Mouse (Mus musculus) liver, embryonic 11.5 days (tissue): ENCODE data around the gene Zfp54. TPM values are rescaled to one million over a fixed set of nuclear protein-coding genes. Genes with fewer than 3 reads are reported as not detected.
A peak's percentile ranks its signal among the peaks of the same experiment; 100 is the strongest.
"Not testable (repeated sequence)": the region's sequence is repeated elsewhere in the genome, so short reads cannot be mapped to it uniquely, and the experiment has no call there.

ENCODE experiments used
- ATAC-seq: fragments of 200-750 bp; cut with Nextera tagmentation; replicated peaks from 2 replicates; pipeline ENCODE4 v1.8.0; 2017; ENCODE audit warnings: moderate number of reproducible peaks, mild to moderate bottlenecking, moderate TSS enrichment, moderate library complexity; ENCODE audit not compliant: low FRiP score
- DNase-seq: peaks from one replicate; pipeline ENCODE4 v3.0.0-alpha.2; 2017; ENCODE audit warnings: low spot score
- H3K27ac ChIP-seq: fragments of 300-500 bp; sonication (generic); 2 replicates; pipeline ENCODE4 v1.5.1; 2014; ENCODE audit warnings: mild to moderate bottlenecking, low read depth, low read length, control low read depth
- H3K27me3 ChIP-seq: fragments of 300-500 bp; sonication (generic); replicated peaks from 2 replicates; pipeline ENCODE4 v1.6.1; 2014; ENCODE audit warnings: low read length, mixed read lengths; ENCODE audit not compliant: control insufficient read depth, insufficient read depth
- H3K36me3 ChIP-seq: fragments of 300-500 bp; sonication (generic); 2 replicates; pipeline ENCODE4 v1.6.1; 2014; ENCODE audit warnings: mild to moderate bottlenecking, low read length, moderate library complexity, mixed read lengths; ENCODE audit not compliant: control insufficient read depth, insufficient read depth
- H3K4me1 ChIP-seq: fragments of 300-500 bp; sonication (generic); replicated peaks from 2 replicates; pipeline ENCODE4 v1.6.1; 2014; ENCODE audit warnings: low read length, mixed read lengths; ENCODE audit not compliant: control insufficient read depth, insufficient read depth
- H3K4me2 ChIP-seq: fragments of 300-500 bp; sonication (generic); 2 replicates; pipeline ENCODE4 v1.6.1; 2014; ENCODE audit warnings: mild to moderate bottlenecking, control low read depth, moderate library complexity
- H3K4me3 ChIP-seq: fragments of 300-500 bp; sonication (generic); 2 replicates; pipeline ENCODE4 v1.5.1; 2014; ENCODE audit warnings: low read depth, low read length, control low read depth
- H3K9ac ChIP-seq: fragments of 300-500 bp; sonication (generic); 2 replicates; pipeline ENCODE4 v1.6.1; 2014; ENCODE audit warnings: low read depth, low read length, control low read depth
- H3K9me3 ChIP-seq: fragments of 300-500 bp; sonication (generic); 2 replicates; pipeline ENCODE4 v1.6.1; 2016; ENCODE audit warnings: low read length, inconsistent platforms, mixed read lengths; ENCODE audit not compliant: control insufficient read depth
- WGBS: fragments of 180-500 bp; shearing (Covaris S2); extraction: QIAGEN DNeasy Blood & Tissue Kit; methylation state at CpG from one replicate; pipeline ENCODE4 v1.1.7; 2014; 5-methylcytosine and 5-hydroxymethylcytosine counted together
- polyA plus RNA-seq: library from polyadenylated mRNA; unstranded; fragments of >200 nt; fragmentation: Nextera tagmentation; extraction: Ambion mirVana; gene quantifications from 2 replicates; pipeline ENCODE4 v1.2.1, GENCODE M21; 2014

Zfp54 gene
- 3.9 and 4.9 TPM in 2 replicates for polyA plus RNA-seq

DNA sequence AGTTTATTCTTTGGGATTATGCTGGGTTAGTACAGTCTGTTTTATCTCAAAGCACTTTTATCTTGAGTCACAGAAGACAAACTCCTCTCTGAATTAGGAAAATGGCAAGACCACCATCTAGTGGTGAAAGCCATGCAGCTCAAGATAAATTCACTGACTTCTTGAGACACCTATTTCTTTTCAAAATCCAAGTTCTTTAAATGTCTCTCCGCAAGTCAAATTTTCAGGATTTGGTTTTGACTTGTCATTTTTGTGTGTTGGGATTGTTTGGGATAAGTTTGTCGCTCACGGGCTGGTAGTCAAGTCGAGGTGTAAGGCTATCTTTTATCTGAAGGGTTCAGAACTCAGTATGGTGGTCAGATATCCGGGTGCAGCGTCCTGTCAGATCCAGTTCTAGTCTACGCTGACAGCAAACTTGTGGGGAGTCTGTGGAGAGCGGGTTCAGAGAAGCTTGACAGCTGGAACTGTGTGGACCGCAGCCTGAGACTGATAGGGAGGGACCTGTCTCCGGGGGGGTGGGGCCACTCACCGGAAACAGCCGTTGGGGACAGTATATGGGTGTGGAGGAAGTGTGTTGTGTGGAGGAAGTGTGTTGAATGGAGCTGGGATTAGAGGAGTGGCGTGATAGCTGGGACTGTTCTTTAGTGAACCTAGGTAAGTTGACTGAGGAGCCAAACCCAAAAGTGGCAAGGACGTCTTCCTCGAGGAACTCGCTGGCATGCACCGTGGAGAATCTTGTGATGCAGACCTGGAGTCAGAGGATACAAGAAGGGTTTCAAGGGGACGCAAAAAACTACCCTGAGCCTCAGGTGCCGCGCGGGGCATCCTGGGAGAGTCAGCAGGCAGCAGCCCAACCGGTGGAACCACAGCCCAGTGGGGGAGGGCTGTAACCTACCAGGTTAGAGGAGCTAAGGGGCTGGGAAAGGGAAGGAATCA is at the start of gene Zfp54:
Gene Zfp54 (plus strand): TSS at position 564 of the 936 bp plus-strand sequence.
- ATAC-seq (peak; percentile 100), DNase-seq (peak; percentile 77)
- H3K4me3 ChIP-seq: peak within 1 kb of the TSS; percentile 46
- no peaks in the 10 kb centered on the region for H3K27me3 ChIP-seq
- H3K9me3 ChIP-seq: no peaks in the 10 kb centered on the region
- no peaks in the 10 kb centered on the region; the same call in 1 of the 2 replicates for H3K4me1 ChIP-seq
- peak within 1 kb of the TSS; percentile 63 for H3K9ac ChIP-seq
- peak within 1 kb of the TSS; percentile 81 for H3K27ac ChIP-seq
- peak within 1 kb of the TSS; percentile 88 for H3K4me2 ChIP-seq
- whole genome bisulfite sequencing: under 1% methylated on average over 22 of the region's 22 CpGs
- H3K36me3 ChIP-seq: no peaks in the 10 kb centered on the region

DNA sequence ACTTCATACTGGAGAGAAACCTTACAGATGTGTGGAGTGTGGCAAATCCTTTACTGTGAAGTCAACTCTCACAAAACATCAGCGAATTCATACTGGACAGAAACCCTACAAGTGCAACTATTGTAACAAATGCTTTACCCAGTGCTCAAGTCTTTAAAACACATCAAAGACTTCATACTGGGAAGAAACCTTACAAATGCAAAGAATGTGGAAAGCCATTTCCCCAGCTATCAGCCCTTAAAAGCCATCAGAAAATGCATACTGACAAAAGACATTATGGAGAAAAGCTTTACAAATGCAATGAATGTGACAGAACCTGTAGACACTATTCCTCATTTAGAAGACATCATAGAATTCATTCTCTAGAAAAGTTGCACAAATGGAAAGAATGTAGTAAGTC is 47.7 kb upstream of the Zfp54 start:
- ATAC-seq: no peak
- no peak for DNase-seq
- no peaks in the 10 kb centered on the region for H3K9me3 ChIP-seq

DNA sequence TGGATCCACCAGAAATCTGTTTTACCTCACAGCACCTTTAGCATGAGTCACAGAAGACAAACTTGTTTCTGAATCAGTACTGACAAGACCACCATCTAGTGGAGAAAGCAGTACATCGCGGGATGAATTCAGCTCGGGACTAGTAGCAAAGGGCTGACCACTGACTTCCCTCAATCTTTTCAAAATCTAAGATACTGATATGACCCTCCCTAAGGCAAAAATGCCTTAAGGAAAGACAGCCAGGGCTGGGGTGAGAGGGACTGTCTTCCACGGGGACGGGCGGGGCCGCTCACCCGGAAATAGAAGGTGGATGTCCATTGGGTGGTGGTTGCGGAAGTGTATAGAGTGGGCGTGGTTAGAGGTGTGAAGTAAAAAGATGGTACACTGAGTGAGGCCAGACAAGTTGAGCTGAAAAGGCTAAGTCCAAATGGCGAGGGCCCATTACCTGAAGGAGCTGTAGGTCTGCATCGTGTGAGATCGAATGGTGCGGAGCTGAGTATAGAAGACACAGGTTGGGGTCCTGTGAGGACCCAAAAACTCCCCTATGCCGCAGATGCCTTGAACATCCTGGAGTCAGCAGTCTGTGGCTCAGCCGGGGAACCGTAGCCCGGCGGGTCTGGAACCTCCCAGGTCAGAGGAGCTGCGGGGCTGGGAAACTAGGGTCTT is 39.5 kb upstream of the Zfp54 start, which contains the start of gene Zfp677:
Gene Zfp677 (plus strand): TSS at position 358 of the 666 bp plus-strand sequence.
- peak within 1 kb of the TSS; percentile 70 for H3K4me2 ChIP-seq
- DNase-seq: peak; percentile 77
- no peaks in the 10 kb centered on the region for H3K36me3 ChIP-seq
- peak within 1 kb of the TSS; percentile 53 for H3K9ac ChIP-seq
- WGBS: 5% methylated on average over 20 of the region's 20 CpGs
- H3K4me3 ChIP-seq: peak within 1 kb of the TSS; percentile 47
- no peaks in the 10 kb centered on the region for H3K9me3 ChIP-seq
- H3K4me1 ChIP-seq: no peaks in the 10 kb centered on the region
- no peak within 1 kb of the TSS for H3K27ac ChIP-seq
- no peaks in the 10 kb centered on the region for H3K27me3 ChIP-seq
- ATAC-seq: peak; percentile 99

More for the DNA sequence above, 47.7 kb upstream of the Zfp54 start:
- Histone ChIP-seq H3K4me1 (no peaks in the 10 kb centered on the region), H3K4me3 (no peak overlapping the region), H3K4me2 (no peak overlapping the region), H3K36me3 (no peaks in the 10 kb centered on the region), H3K27me3 (no peaks in the 10 kb centered on the region), H3K9ac (no peak overlapping the region), H3K27ac (no peak overlapping the region)
- 63% methylated on average over 1 of the region's 1 CpGs for WGBS

DNA sequence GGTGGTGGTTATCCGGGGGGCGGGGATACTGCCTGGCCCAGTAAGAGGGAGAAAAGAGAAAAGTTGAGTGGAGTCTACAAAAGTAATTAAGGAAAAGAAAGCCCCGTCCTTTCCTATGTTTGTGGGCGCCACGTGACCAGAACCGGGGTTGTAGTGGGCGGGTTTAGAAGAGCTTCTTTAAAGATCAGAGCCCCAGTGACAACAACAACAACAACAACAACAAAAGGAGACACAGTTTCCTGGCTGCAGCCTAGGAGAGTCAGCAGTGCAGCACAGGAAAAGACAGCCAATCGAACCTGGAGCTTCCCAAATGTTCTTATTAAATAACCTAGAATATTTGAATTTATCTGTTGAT is 39.0 kb upstream of the Zfp54 start:
- peak overlapping the region; percentile 53 for H3K9ac ChIP-seq
- no peaks in the 10 kb centered on the region for H3K27me3 ChIP-seq
- no peaks in the 10 kb centered on the region for H3K9me3 ChIP-seq
- peak overlapping the region; percentile 70 for H3K4me2 ChIP-seq
- peak overlapping the region; percentile 47 for H3K4me3 ChIP-seq
- ATAC-seq (peak; percentile 51), DNase-seq (no peak)
- H3K4me1 ChIP-seq: no peaks in the 10 kb centered on the region
- no peak overlapping the region for H3K27ac ChIP-seq
- no peaks in the 10 kb centered on the region for H3K36me3 ChIP-seq
- WGBS: 10% methylated on average over 8 of the region's 8 CpGs

DNA sequence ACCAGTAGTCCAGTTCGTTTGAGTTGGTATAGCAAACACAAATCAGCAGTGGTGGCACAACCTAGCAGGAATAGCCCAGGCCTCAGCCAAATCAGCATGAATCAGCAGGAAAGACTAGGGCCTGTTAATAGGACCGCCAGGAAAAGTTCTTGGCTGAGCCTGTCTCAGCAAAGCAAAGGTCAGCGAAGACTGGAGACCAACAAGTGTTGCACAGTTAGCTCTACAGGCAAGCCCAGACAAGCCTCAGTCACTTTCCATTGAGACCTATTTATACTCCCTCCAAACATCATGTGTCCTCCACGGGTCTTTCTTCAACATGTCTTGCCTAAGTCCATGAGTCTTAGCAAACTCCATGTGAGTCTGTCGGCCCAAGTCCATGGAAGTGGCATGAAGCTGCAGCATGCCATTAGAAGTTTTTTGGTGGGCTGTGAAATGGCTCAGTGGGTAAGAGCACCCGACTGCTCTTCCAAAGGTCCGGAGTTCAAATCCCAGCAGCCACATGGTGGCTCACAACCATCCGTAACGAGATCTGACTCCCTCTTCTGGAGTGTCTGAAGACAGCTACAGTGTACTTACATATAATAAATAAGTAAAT is 15.9 kb downstream of the Zfp54 start:
- H3K4me1 ChIP-seq, H3K27ac ChIP-seq, DNase-seq, H3K9me3 ChIP-seq, H3K9ac ChIP-seq, H3K27me3 ChIP-seq, H3K4me2 ChIP-seq, ATAC-seq, H3K4me3 ChIP-seq, H3K36me3 ChIP-seq: not testable (repeated sequence)
- 79% methylated on average over 9 of the region's 9 CpGs for WGBS

DNA sequence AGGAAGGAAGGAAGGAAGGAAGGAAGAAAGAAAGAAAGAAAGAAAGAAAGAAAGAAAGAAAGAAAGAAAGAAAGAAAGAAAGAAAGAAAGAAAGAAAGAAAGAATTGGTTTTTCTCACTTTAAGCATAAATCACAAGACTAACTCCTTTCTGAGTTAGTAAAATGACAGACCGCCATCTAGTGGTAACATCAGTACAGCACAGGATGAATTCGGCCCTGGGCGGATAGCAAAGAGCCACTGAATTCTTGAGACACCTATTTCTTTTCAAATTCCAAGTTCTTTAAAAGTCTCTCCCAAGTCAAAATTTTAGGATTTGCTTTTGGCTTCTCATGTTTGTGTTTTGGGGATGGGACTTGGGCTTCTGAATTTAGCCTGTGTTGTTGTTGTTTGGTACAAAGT is 26.6 kb downstream of the Zfp54 start:
- H3K27ac ChIP-seq: peak overlapping the region; percentile 86; the same call in 1 of the 2 replicates
- DNase-seq (no peak), ATAC-seq (peak; percentile 78)
- no peaks in the 10 kb centered on the region for H3K27me3 ChIP-seq
- H3K36me3 ChIP-seq: no peaks in the 10 kb centered on the region; the same call in 1 of the 2 replicates
- H3K4me3 ChIP-seq: peak overlapping the region; percentile 74
- H3K9me3 ChIP-seq: no peaks in the 10 kb centered on the region
- WGBS: 2% methylated on average over 3 of the region's 3 CpGs
- H3K9ac ChIP-seq: peak overlapping the region; percentile 83
- H3K4me2 ChIP-seq: peak overlapping the region; percentile 66
- H3K4me1 ChIP-seq: peaks cover 5% of the 10 kb centered on the region

DNA sequence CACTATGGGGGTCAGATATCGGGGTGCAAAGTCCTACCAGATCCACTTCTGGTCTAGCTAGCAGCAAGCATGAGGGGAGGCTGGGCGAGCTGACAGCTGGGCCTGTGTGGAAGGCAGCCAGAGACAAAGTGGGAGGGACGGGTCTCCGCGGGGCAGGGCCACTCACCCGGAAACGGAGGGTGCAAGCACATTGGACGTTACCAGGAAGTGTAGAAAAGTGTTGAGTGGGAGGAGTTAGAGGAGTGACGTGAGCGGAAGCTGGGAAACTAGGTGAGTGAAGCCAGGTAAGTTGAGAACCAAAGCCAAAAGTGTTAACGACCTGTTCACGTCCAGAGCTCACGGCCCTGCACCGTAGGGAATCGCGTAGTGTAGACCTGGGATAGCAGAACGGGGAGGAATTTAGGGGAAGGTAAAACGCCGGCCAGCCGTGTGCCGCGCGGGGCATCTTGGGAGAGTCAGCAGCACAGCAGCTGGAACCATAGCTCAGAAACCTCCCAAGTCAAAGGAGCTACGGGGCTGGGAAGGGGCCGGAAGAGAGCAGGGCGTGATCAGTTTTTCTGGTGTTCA is 27.2 kb downstream of the Zfp54 start, which contains the start of gene Zfp51:
Gene Zfp51 (plus strand): TSS at position 237 of the 567 bp plus-strand sequence.
- DNase-seq (peak; percentile 86), ATAC-seq (peak; percentile 100)
- Histone ChIP-seq H3K36me3 (no peaks in the 10 kb centered on the region; the same call in 1 of the 2 replicates), H3K4me2 (peak within 1 kb of the TSS; percentile 66), H3K4me3 (peak within 1 kb of the TSS; percentile 74), H3K9ac (peak within 1 kb of the TSS; percentile 83), H3K27ac (peak within 1 kb of the TSS; percentile 86), H3K4me1 (peaks cover 5% of the 10 kb centered on the region), H3K27me3 (no peaks in the 10 kb centered on the region), H3K9me3 (no peaks in the 10 kb centered on the region)
- under 1% methylated on average over 26 of the region's 26 CpGs for WGBS

DNA sequence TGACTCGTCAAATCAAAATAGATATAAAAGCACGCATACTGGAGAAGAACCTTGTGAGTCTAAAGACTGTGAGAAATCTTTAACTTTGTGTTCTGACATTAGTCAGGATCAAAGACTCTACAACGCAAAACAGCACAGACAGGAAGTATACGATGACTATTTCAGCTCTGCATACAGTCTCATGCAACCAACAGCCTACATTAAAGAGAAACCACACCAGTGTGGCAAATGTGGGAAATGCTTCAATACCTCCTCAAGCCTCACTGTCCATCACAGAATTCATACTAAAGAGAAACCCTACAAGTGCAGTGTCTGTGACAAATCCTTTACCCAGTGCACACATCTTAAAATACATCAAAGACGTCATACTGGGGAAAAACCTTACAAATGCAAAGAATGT is 40.5 kb downstream of the Zfp54 start:
- Histone ChIP-seq H3K4me2 (no peak overlapping the region), H3K4me1 (no peaks in the 10 kb centered on the region), H3K27me3 (no peaks in the 10 kb centered on the region), H3K9me3 (no peaks in the 10 kb centered on the region), H3K36me3 (peaks cover 10% of the 10 kb centered on the region), H3K27ac (no peak overlapping the region), H3K4me3 (no peak overlapping the region), H3K9ac (no peak overlapping the region)
- ATAC-seq (no peak), DNase-seq (no peak)
- 92% methylated on average over 5 of the region's 5 CpGs for WGBS
